8 mouse cellular contexts compared by ENCODE assay signal in genomic region chr16:4684457-4684791, GRCm38 (mm10). TPM values are rescaled to one million over a fixed set of nuclear protein-coding genes. Genes with fewer than 3 reads are reported as not detected.
DNase-seq lines count a peak whose midpoint lies in the region; ATAC-seq and TF ChIP-seq lines count a peak whose summit lies in the region.

No protein-coding gene starts in this region.

- intact Hi-C loops in left cerebral cortex, postnatal 10 days (cut with DNase I), result loop anchor here (5.0 kb wide), 1 partner anchor 103 kb away; no protein-coding TSS in a partner anchor
- intact Hi-C loops in left cerebral cortex, postnatal 14 days (cut with DNase I), result no loop called here

- peak overlapping the region; percentile 40; the same call in 1 of the 2 replicates for H3K27ac ChIP-seq in kidney, adult 2 months (ENCODE audit: insufficient read depth, low read depth, low read length)
- H3K27ac ChIP-seq in bone marrow, adult 2 months (ENCODE audit: control insufficient read depth, insufficient read depth, low read depth, low read length, poor library complexity), result peak overlapping the region; percentile 38
- no peak overlapping the region for H3K27ac ChIP-seq in hindbrain, embryonic 11.5 days (ENCODE audit: low read depth, low read length)
- H3K27ac ChIP-seq in midbrain, embryonic 11.5 days (ENCODE audit: low read depth, low read length), result no peak overlapping the region

- no peak; the same call in none of the 2 replicates for ATAC-seq in hindbrain, embryonic 11.5 days (ENCODE audit: low FRiP score)
- ATAC-seq in midbrain, embryonic 11.5 days (ENCODE audit: low FRiP score), result no peak
- ATAC-seq in activated CD4-positive, CD25-positive, alpha-beta regulatory T cell, adult 4 months, result no peak

- peaks cover 4% of the 10 kb centered on the region for H3K36me3 ChIP-seq in kidney, adult 2 months (ENCODE audit: control insufficient read depth, insufficient read depth, low read length)
- no peaks in the 10 kb centered on the region for H3K36me3 ChIP-seq in hindbrain, embryonic 11.5 days (ENCODE audit: control insufficient read depth, insufficient read depth, low read length)
- peaks cover 8% of the 10 kb centered on the region for H3K36me3 ChIP-seq in midbrain, embryonic 11.5 days (ENCODE audit: control insufficient read depth, insufficient read depth, low read length)

- peak overlapping the region; percentile 87 for H3K4me3 ChIP-seq in kidney, adult 2 months (ENCODE audit: insufficient read depth, low read depth, low read length)
- H3K4me3 ChIP-seq in bone marrow, adult 2 months (replicated peaks; ENCODE audit: control insufficient read depth, low read depth, low read length), result peak overlapping the region; percentile 69
- H3K4me3 ChIP-seq in hindbrain, embryonic 11.5 days (ENCODE audit: low read depth, low read length), result peak overlapping the region; percentile 88
- H3K4me3 ChIP-seq in midbrain, embryonic 11.5 days (ENCODE audit: low read depth, low read length), result peak overlapping the region; percentile 91

- peak overlapping the region; percentile 87 for H3K9ac ChIP-seq in hindbrain, embryonic 11.5 days (ENCODE audit: low read depth, low read length)
- peak overlapping the region; percentile 88 for H3K9ac ChIP-seq in midbrain, embryonic 11.5 days (ENCODE audit: low read length)

- H3K27me3 ChIP-seq in kidney, adult 2 months (replicated peaks; ENCODE audit: control insufficient read depth, insufficient read depth, low read length), result no peaks in the 10 kb centered on the region
- no peaks in the 10 kb centered on the region for H3K27me3 ChIP-seq in hindbrain, embryonic 11.5 days (ENCODE audit: control insufficient read depth, insufficient read depth, low read length)
- H3K27me3 ChIP-seq in midbrain, embryonic 11.5 days (ENCODE audit: control insufficient read depth, insufficient read depth, low read length), result no peaks in the 10 kb centered on the region

- under 1% methylated on average over 9 of the region's 9 CpGs for whole genome bisulfite sequencing in kidney, adult 2 months
- WGBS in bone marrow, adult 2 months, result 0% methylated on average over 9 of the region's 9 CpGs
- WGBS in hindbrain, embryonic 11.5 days, result 5% methylated on average over 9 of the region's 9 CpGs
- WGBS in midbrain, embryonic 11.5 days, result 2% methylated on average over 9 of the region's 9 CpGs

- H3K4me1 ChIP-seq in kidney, adult 2 months (ENCODE audit: control insufficient read depth, insufficient read depth, low read length), result peaks cover 7% of the 10 kb centered on the region
- no peaks in the 10 kb centered on the region; the same call in 1 of the 2 replicates for H3K4me1 ChIP-seq in bone marrow, adult 2 months (ENCODE audit: control insufficient read depth, insufficient read depth, low read length)
- peaks cover 4% of the 10 kb centered on the region; the same call in 1 of the 2 replicates for H3K4me1 ChIP-seq in hindbrain, embryonic 11.5 days (replicated peaks; ENCODE audit: control insufficient read depth, insufficient read depth, low read length)
- H3K4me1 ChIP-seq in midbrain, embryonic 11.5 days (ENCODE audit: control insufficient read depth, insufficient read depth, low read length), result peaks cover 16% of the 10 kb centered on the region

- no peak for TF ChIP-seq POLR2A in kidney, adult 2 months (IDR thresholded peaks at IDR 0.05; ENCODE audit: low read depth, low read length)
- no peak for TF ChIP-seq POLR2A in bone marrow, adult 2 months (IDR thresholded peaks at IDR 0.05; ENCODE audit: borderline replicate concordance, control insufficient read depth, low read depth, low read length)

- no peaks in the 10 kb centered on the region for H3K9me3 ChIP-seq in hindbrain, embryonic 11.5 days (ENCODE audit: control insufficient read depth, low read length)
- no peaks in the 10 kb centered on the region for H3K9me3 ChIP-seq in midbrain, embryonic 11.5 days (ENCODE audit: control insufficient read depth, low read length)

- TF ChIP-seq CTCF in kidney, adult 2 months (conservative IDR thresholded peaks at IDR 0.05; ENCODE audit: insufficient read depth, insufficient read length, low read depth, low read length), result no peak
- no peak for TF ChIP-seq CTCF in bone marrow, adult 2 months (IDR thresholded peaks at IDR 0.05; ENCODE audit: control insufficient read depth, insufficient read depth, low read length)

- H3K4me2 ChIP-seq in hindbrain, embryonic 11.5 days (replicated peaks; ENCODE audit: low read depth, low read length), result peak overlapping the region; percentile 83
- peak overlapping the region; percentile 90 for H3K4me2 ChIP-seq in midbrain, embryonic 11.5 days

- no peak for DNase-seq in kidney, adult 2 months
- no peak for DNase-seq in kidney, adult 11 months
- no peak for DNase-seq in hindbrain, embryonic 11.5 days (ENCODE audit: low spot score)
- DNase-seq in midbrain, embryonic 11.5 days (ENCODE audit: low spot score, missing footprints), result no peak
- DNase-seq in left cerebral cortex, postnatal 10 days (ENCODE audit: extremely low spot score in 1 of 2, low spot score in 2 of 2), result no peak
- DNase-seq in left cerebral cortex, postnatal 14 days (ENCODE audit: low spot score in 2 of 2), result no peak

RNA-seq across cellular contexts. Expression of gene Coro7, which starts 4.8 kb away (rescaled TPM):
- 43.1 and 54.5 TPM in 2 replicates for polyA plus RNA-seq in kidney, adult 2 months (2012; rRNA removed)
- 48.7 and 102 TPM in 2 replicates for polyA plus RNA-seq in bone marrow, adult 2 months (2011; ENCODE audit: insufficient read depth, insufficient read length, low replicate concordance, missing spikeins)
- polyA plus RNA-seq in hindbrain, embryonic 11.5 days (2014; fragmentation: Nextera tagmentation; extraction: Ambion mirVana), result 14.4 and 15.0 TPM in 2 replicates
- 13.6 TPM in 2 replicates for polyA plus RNA-seq in midbrain, embryonic 11.5 days (2014; fragmentation: Nextera tagmentation; extraction: Ambion mirVana)
- 100 to 1,000 TPM in 1 of 2 experiments, 10 to 100 TPM in 1; 98.7 to 102 TPM for polyA plus RNA-seq in activated CD4-positive, CD25-positive, alpha-beta regulatory T cell, adult 4 months (2017; shearing (Covaris generic))
- total RNA-seq in left cerebral cortex, postnatal 10 days (2021), result 100 to 1,000 TPM in 1 of 2 experiments, 10 to 100 TPM in 1; 84.6 to 108 TPM
- 10 to 100 TPM; 81.1 to 93.9 TPM for total RNA-seq in left cerebral cortex, postnatal 14 days (2021)

RNA-seq across cellular contexts. Expression of gene Nmral1, which starts 34.7 kb away (rescaled TPM):
- 5.7 and 6.6 TPM in 2 replicates for polyA plus RNA-seq in kidney, adult 2 months (2012; rRNA removed)
- polyA plus RNA-seq in bone marrow, adult 2 months (2011; ENCODE audit: insufficient read depth, insufficient read length, low replicate concordance, missing spikeins), result 27.3 and 32.5 TPM in 2 replicates
- 147 and 162 TPM in 2 replicates for polyA plus RNA-seq in hindbrain, embryonic 11.5 days (2014; fragmentation: Nextera tagmentation; extraction: Ambion mirVana)
- polyA plus RNA-seq in midbrain, embryonic 11.5 days (2014; fragmentation: Nextera tagmentation; extraction: Ambion mirVana), result 174 and 191 TPM in 2 replicates
- polyA plus RNA-seq in activated CD4-positive, CD25-positive, alpha-beta regulatory T cell, adult 4 months (2017; shearing (Covaris generic)), result 10 to 100 TPM; 17.9 to 18.3 TPM
- 10 to 100 TPM; 12.6 to 13.0 TPM for total RNA-seq in left cerebral cortex, postnatal 10 days (2021)
- 1 to 10 TPM; 8.3 to 10.0 TPM for total RNA-seq in left cerebral cortex, postnatal 14 days (2021)

RNA-seq across cellular contexts. Expression of gene Hmox2, which starts 41.7 kb away (rescaled TPM):
- 57.2 and 70.7 TPM in 2 replicates for polyA plus RNA-seq in kidney, adult 2 months (2012; rRNA removed)
- 11.3 and 31.1 TPM in 2 replicates for polyA plus RNA-seq in bone marrow, adult 2 months (2011; ENCODE audit: insufficient read depth, insufficient read length, low replicate concordance, missing spikeins)
- polyA plus RNA-seq in hindbrain, embryonic 11.5 days (2014; fragmentation: Nextera tagmentation; extraction: Ambion mirVana), result 91.3 and 96.4 TPM in 2 replicates
- 82.2 and 82.7 TPM in 2 replicates for polyA plus RNA-seq in midbrain, embryonic 11.5 days (2014; fragmentation: Nextera tagmentation; extraction: Ambion mirVana)
- 100 to 1,000 TPM; 121 to 122 TPM for polyA plus RNA-seq in activated CD4-positive, CD25-positive, alpha-beta regulatory T cell, adult 4 months (2017; shearing (Covaris generic))
- 10 to 100 TPM; 75.4 to 83.2 TPM for total RNA-seq in left cerebral cortex, postnatal 10 days (2021)
- total RNA-seq in left cerebral cortex, postnatal 14 days (2021), result 10 to 100 TPM; 73.2 to 76.1 TPM

RNA-seq across cellular contexts. Expression of gene Dnaja3, which starts 44.6 kb away (rescaled TPM):
- 57.8 and 72.9 TPM in 2 replicates for polyA plus RNA-seq in kidney, adult 2 months (2012; rRNA removed)
- polyA plus RNA-seq in bone marrow, adult 2 months (2011; ENCODE audit: insufficient read depth, insufficient read length, low replicate concordance, missing spikeins), result 10.6 and 11.7 TPM in 2 replicates
- polyA plus RNA-seq in hindbrain, embryonic 11.5 days (2014; fragmentation: Nextera tagmentation; extraction: Ambion mirVana), result 49.1 and 54.0 TPM in 2 replicates
- polyA plus RNA-seq in midbrain, embryonic 11.5 days (2014; fragmentation: Nextera tagmentation; extraction: Ambion mirVana), result 53.4 and 57.0 TPM in 2 replicates
- polyA plus RNA-seq in activated CD4-positive, CD25-positive, alpha-beta regulatory T cell, adult 4 months (2017; shearing (Covaris generic)), result 10 to 100 TPM; 17.3 to 22.8 TPM
- total RNA-seq in left cerebral cortex, postnatal 10 days (2021), result 10 to 100 TPM; 58.7 to 59.0 TPM
- 10 to 100 TPM; 63.6 to 65.9 TPM for total RNA-seq in left cerebral cortex, postnatal 14 days (2021)

RNA-seq across cellular contexts. Expression of gene Vasn, which starts 44.7 kb away (rescaled TPM):
- 34.6 and 42.3 TPM in 2 replicates for polyA plus RNA-seq in kidney, adult 2 months (2012; rRNA removed)
- 0.34 and 1.8 TPM in 2 replicates for polyA plus RNA-seq in bone marrow, adult 2 months (2011; ENCODE audit: insufficient read depth, insufficient read length, low replicate concordance, missing spikeins)
- 7.9 and 9.4 TPM in 2 replicates for polyA plus RNA-seq in hindbrain, embryonic 11.5 days (2014; fragmentation: Nextera tagmentation; extraction: Ambion mirVana)
- polyA plus RNA-seq in midbrain, embryonic 11.5 days (2014; fragmentation: Nextera tagmentation; extraction: Ambion mirVana), result 6.1 and 7.0 TPM in 2 replicates
- polyA plus RNA-seq in activated CD4-positive, CD25-positive, alpha-beta regulatory T cell, adult 4 months (2017; shearing (Covaris generic)), result 1 to 10 TPM in 1 of 2 experiments, under 1 TPM in 1; 0.79 to 1.1 TPM
- total RNA-seq in left cerebral cortex, postnatal 10 days (2021), result 1 to 10 TPM; 5.1 to 6.4 TPM
- 10 to 100 TPM in 1 of 2 experiments, 1 to 10 TPM in 1; 8.3 to 10.9 TPM for total RNA-seq in left cerebral cortex, postnatal 14 days (2021)

Comparison
In these comparisons a context has a peak if more than half of its experiments do, and no peak if none do; other contexts are left out.
1. H3K27ac ChIP-seq: peak in kidney, adult 2 months (single experiment) and bone marrow, adult 2 months (single experiment); none in hindbrain, embryonic 11.5 days (single experiment) and midbrain, embryonic 11.5 days (single experiment).
2. Peak in every context shown above with its lines, with median percentiles within 50 percentile points of each other: H3K4me3 ChIP-seq.